Mouse (Mus musculus): ENCODE measurements around the gene Nkpd1.
A peak's percentile ranks its signal among the peaks of the same experiment; 100 is the strongest.

Gene Nkpd1

GRCm38 (mm10) chr7:19547344-19547969 lies 29.8 kb downstream of the Nkpd1 start:
- no peak for DNase-seq

- DNase-seq: no peak
Measured at GRCm38 (mm10) chr7:19549394-19549793, 31.8 kb downstream of the Nkpd1 start.

GRCm38 (mm10) chr7:19551634-19552033 lies 34.0 kb downstream of the Nkpd1 start:
- DNase-seq: no peak

GRCm38 (mm10) chr7:19552443-19552842 lies 34.8 kb downstream of the Nkpd1 start:
- DNase-seq: no peak

GRCm38 (mm10) chr7:19554168-19554567 lies 36.5 kb downstream of the Nkpd1 start:
- no peak for DNase-seq

- DNase-seq: no peak
Measured at GRCm38 (mm10) chr7:19557086-19557485, 39.4 kb downstream of the Nkpd1 start.

GRCm38 (mm10) chr7:19557982-19558900 lies 40.6 kb downstream of the Nkpd1 start:
- no peak for DNase-seq

- DNase-seq: peak; percentile 49
Measured at GRCm38 (mm10) chr7:19558965-19559364, 41.3 kb downstream of the Nkpd1 start.

- DNase-seq: no peak
Measured at GRCm38 (mm10) chr7:19560491-19561260, 43.0 kb downstream of the Nkpd1 start.

GRCm38 (mm10) chr7:19561431-19561764 lies 43.8 kb downstream of the Nkpd1 start:
- DNase-seq: no peak

GRCm38 (mm10) chr7:19561765-19562642 lies 44.4 kb downstream of the Nkpd1 start:
- peak; percentile 93 for DNase-seq

GRCm38 (mm10) chr7:19562643-19563410 lies 45.2 kb downstream of the Nkpd1 start, which contains the start of gene Ppp1r37:
Ppp1r37 (minus strand) TSS chr7:19563076.
- peak; percentile 27 for DNase-seq

GRCm38 (mm10) chr7:19563884-19564283 lies 46.2 kb downstream of the Nkpd1 start:
- no peak for DNase-seq

- peak; percentile 20 for DNase-seq
Measured at GRCm38 (mm10) chr7:19564455-19564854, 46.8 kb downstream of the Nkpd1 start.

- no peak for DNase-seq
Measured at GRCm38 (mm10) chr7:19565803-19566202, 48.2 kb downstream of the Nkpd1 start.

GRCm38 (mm10) chr7:19567426-19567825 lies 49.8 kb downstream of the Nkpd1 start:
- no peak for DNase-seq

GRCm38 (mm10) chr7:19569647-19570046 lies 52.0 kb downstream of the Nkpd1 start:
- DNase-seq: no peak

GRCm38 (mm10) chr7:19572926-19573775 lies 55.5 kb downstream of the Nkpd1 start:
- DNase-seq: peak; percentile 88

- DNase-seq: no peak
Measured at GRCm38 (mm10) chr7:19573776-19574140, 56.1 kb downstream of the Nkpd1 start.

Measured in thymus, postnatal 14 days (tissue).